Mouse (Mus musculus) hematopoietic stem cell, adult 5-6 weeks (primary cell): ENCODE data around the gene Retreg2. TPM values are rescaled to one million over a fixed set of nuclear protein-coding genes. Genes with fewer than 3 reads are reported as not detected.
A peak's percentile ranks its signal among the peaks of the same experiment; 100 is the strongest.

Experiments
- ATAC-seq, 2 experiments: fragments of 125-278 bp in 1 of 2; replicated peaks in 1 of 2; 2 replicates each; pipeline ENCODE4 v1.8.0; 2016 to 2017; ENCODE audit warnings: inconsistent platforms in 2 of 2, mild to moderate bottlenecking in 2 of 2, moderate number of reproducible peaks in 2 of 2, low read depth in 1 of 2, moderate TSS enrichment in 1 of 2; ENCODE audit not compliant: low FRiP score in 2 of 2, poor library complexity in 2 of 2, severe bottlenecking in 2 of 2, insufficient read depth in 1 of 2, low TSS enrichment in 1 of 2
- total RNA-seq: library from RNA; stranded (forward); fragments of 172-1452, 232-1000 nt; gene quantifications from 2 replicates; pipeline ENCODE4 v1.2.3, GENCODE M21; 2017

The Retreg2 gene
- total RNA-seq, 1 experiment from 2014 or later, result 60.9 TPM

GRCm38 (mm10) chr1:75158990-75159389 is 16.4 kb downstream of the Retreg2 start:
- no peak for ATAC-seq

- ATAC-seq, result no peak
These were observed 17.1 kb downstream of the Retreg2 start for GRCm38 (mm10) chr1:75159540-75160255.

- no peak for ATAC-seq
These were observed 17.7 kb downstream of the Retreg2 start for GRCm38 (mm10) chr1:75160256-75160617.

GRCm38 (mm10) chr1:75168093-75168471 is 25.5 kb downstream of the Retreg2 start:
- peak in 1 of 2 experiments; percentile 3; a peak in 1 of 4 replicates for ATAC-seq

- peak; percentile 92 to 93 for ATAC-seq
These were observed 26.2 kb downstream of the Retreg2 start, which contains the start of gene Zfand2b for GRCm38 (mm10) chr1:75168472-75169464. TSS of gene Zfand2b (plus strand) at chr1:75168646.

GRCm38 (mm10) chr1:75179334-75180104 is 36.9 kb downstream of the Retreg2 start:
- peak; percentile 46 to 74 for ATAC-seq

GRCm38 (mm10) chr1:75180105-75180590 is 37.6 kb downstream of the Retreg2 start, which contains the start of gene Abcb6:
TSS of gene Abcb6 (minus strand) at chr1:75180392.
- peak; percentile 74 to 88 for ATAC-seq

- no peak for ATAC-seq
These were observed 38.2 kb downstream of the Retreg2 start for GRCm38 (mm10) chr1:75180741-75181140.

GRCm38 (mm10) chr1:75181377-75181870 is 38.8 kb downstream of the Retreg2 start:
- ATAC-seq, result no peak

- ATAC-seq, result no peak
These were observed 39.6 kb downstream of the Retreg2 start for GRCm38 (mm10) chr1:75182160-75182559.

- ATAC-seq, result no peak
These were observed 42.9 kb downstream of the Retreg2 start for GRCm38 (mm10) chr1:75185495-75185894.

- no peak for ATAC-seq
These were observed 44.5 kb downstream of the Retreg2 start for GRCm38 (mm10) chr1:75187126-75187525.

- peak; percentile 68 to 71 for ATAC-seq
These were observed 45.4 kb downstream of the Retreg2 start for GRCm38 (mm10) chr1:75187914-75188483.

- no peak for ATAC-seq
These were observed 48.0 kb downstream of the Retreg2 start for GRCm38 (mm10) chr1:75190577-75190976.

- no peak for ATAC-seq
These were observed 48.7 kb downstream of the Retreg2 start for GRCm38 (mm10) chr1:75191258-75191621.

GRCm38 (mm10) chr1:75191622-75192402 is 49.2 kb downstream of the Retreg2 start, which contains the start of the genes Ankzf1 and Atg9a:
TSS of gene Ankzf1 (plus strand) at chr1:75192151.
TSS of gene Atg9a (minus strand) at chr1:75192196.
- ATAC-seq, result peak; percentile 94 to 97
